Mouse (Mus musculus): Measurements from ENCODE around the gene Ppp1r15a.
A peak's percentile ranks its signal among the peaks of the same experiment; 100 is the strongest.

The Ppp1r15a gene

DNA sequence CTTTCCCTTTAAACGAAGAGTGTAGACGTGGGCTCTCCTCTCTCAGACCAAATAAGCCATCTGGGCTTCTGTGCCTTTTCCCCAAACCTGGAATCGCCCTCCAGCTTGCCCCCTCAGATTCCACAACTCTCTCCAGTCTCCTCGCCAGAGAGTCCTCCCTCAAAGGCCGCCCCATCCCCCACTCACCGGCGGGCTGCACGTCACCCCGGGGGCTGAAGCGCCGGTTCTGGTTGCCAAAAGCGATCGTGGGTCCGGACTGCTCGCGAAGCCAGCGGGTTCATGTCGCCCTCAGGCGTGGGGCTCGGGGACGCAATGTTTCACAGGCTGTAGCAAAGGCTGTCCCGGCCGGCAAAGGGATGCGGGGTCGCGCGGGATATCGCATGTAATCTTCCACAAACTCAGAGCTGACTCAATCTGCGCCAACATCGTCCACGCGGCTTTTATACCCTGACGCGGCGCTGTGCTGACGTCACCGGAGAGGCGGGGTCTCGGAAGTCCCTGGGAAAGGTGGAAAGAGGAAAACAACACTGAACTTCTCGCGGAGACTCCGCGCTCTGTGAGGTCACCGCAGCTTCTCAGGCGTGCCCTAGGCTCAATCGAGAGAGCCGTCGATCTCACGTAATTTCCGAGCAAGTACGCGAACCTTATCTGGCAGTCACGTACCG lies at the start of gene Ppp1r15a, which contains the start of gene Plekha4:
Gene Ppp1r15a (minus strand): TSS at position 460 of the 665 bp plus-strand sequence.
Gene Plekha4 (plus strand): TSS at position 522 of the 665 bp plus-strand sequence.
- peak; percentile 95 to 97 for DNase-seq

DNA sequence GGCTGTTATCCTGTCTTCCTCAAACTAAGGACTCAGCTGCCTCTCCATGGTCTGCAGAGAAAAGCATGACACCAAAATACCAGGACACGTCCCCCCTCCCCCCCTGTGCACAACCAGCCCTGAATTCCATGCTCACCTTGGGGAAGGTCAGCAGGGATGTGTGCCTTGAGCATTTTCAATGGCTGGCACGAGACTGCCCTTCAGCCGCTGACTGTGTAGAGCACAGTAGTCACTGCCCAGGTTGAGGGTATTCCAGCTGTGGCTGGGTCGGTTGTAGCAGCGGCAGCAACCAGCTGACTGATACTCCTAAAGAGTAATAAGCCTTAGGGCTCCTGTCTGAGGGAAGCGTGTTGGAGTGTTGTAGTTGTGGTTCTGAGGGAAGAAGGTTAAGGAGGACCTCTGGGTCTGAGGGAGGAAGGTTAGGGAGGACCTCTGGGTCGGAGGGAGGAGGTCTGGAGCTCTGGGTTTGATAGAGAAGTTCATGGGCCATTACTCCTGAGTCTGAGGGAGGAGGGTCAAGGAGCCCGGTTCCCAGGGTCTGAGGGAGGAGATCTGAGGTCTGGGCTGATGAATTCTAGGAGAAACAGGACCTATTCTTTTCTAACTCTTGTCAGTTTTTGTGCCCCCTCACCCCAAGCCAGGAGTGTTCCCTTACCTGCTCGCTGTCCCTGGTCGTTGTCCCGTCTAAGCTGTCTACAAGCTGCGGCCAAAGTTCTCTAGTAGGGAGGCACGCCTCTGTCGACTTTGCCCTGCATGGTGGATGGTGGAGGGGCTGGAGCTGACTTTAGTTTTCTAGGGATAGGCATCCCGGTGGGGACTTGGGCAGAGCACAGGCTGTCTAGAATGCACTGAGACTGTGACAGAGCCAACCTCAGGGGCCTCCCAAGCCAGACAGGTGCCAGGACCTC lies 48.7 kb upstream of the Ppp1r15a start:
- DNase-seq = peak; percentile 83 to 87

GRCm38 (mm10) chr7:45573954-45574353 lies 47.9 kb upstream of the Ppp1r15a start:
- peak; percentile 46 to 58 for DNase-seq

DNA sequence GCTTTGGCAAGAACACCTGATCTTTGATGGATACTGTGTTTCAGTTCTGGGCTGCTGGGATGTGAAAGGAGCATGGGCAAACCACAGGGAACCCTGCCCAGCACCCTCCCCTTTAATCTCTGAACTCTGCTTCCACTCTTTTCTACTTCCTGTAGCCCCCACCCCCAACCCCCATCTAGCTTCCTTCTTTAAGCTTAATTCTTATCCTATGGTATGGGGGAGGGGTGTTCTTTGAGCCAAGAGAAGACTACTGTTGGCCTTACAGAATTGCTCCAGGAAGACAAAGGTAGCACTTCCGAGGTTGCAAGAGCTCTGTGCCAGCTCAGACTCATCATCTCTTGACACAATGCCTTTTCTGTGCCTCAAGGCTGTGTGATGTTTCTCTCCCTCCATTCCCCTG lies 45.9 kb upstream of the Ppp1r15a start:
- no peak for DNase-seq

DNA sequence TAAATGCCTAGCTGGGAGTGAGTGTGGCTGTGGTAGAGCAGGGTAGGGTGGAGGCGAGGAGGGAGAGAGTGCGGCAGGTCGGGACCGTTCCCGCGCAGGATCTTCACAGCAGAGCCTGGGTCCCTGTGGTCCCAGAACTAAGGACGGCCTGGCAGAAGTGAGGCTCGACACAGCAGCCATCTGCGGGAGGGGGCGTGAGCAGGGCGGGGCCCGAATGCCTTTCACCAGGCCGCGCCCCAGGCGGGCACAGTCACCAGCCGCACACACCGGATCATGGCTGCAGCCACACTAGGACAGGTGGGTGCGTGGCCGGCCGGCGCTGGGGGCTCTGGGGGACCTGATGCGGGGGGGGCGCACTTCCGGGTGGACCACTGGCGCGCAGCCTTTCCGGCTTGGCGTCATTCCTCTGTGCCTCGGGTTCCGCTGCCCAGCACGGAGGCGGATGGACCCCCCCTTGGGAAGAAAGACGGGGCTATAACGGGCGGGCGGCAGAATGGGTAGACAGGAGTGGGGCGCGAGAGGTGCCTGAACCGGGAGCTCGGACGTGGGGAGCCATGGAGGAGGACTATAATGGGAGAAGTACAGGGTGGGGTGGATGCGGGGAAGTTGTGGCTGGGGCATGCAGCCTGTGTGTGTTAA lies 44.2 kb upstream of the Ppp1r15a start, which contains the start of gene Bcat2:
Gene Bcat2 (plus strand): TSS at position 51 of the 639 bp plus-strand sequence.
- peak; percentile 77 to 85 for DNase-seq

- no peak for DNase-seq
These were observed 42.8 kb upstream of the Ppp1r15a start for GRCm38 (mm10) chr7:45568601-45569473.

- DNase-seq = peak; percentile 97 to 98
These were observed 41.9 kb upstream of the Ppp1r15a start for GRCm38 (mm10) chr7:45567780-45568516.

- DNase-seq = no peak
These were observed 41.2 kb upstream of the Ppp1r15a start for GRCm38 (mm10) chr7:45567112-45567779.

DNA sequence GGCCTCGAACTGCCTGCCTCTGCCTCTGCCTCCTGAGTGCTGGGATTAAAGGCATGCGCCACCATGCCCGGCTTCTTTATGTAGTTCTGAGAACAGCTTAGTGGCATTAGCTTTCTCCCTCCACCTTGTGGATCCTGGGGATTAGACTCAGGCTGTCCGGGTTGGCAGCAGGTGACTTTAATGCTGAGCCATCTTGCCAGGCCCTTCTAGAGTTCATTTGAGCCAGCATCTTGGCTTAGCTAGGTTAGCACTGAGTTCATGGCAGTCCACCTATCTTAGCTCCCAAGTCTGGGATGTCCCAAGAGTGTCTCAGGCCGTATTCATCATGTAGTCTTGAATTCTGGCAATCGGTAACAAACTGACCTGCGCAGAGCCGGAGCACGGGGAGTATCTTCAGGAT lies 39.4 kb upstream of the Ppp1r15a start:
- DNase-seq = no peak

DNA sequence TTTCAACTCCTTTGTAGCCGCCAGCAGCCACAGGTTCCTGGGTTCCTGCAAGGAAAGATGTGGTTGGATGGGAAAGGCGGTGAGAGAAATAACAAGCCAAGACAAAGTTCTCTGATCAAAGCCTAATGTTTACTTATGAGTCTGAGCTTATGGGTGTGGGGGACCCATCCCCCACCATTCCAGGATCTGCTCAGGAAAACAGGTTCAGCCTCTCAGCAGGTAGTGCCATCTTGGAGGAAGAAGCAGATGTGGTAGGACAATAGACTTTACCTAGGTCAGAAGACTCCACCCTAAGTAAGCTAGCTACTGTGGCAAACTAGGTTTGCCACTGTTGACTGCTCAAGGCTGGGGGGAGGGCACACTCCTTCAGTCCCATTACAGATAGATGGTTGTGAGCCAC lies 38.7 kb upstream of the Ppp1r15a start:
- DNase-seq = no peak

DNA sequence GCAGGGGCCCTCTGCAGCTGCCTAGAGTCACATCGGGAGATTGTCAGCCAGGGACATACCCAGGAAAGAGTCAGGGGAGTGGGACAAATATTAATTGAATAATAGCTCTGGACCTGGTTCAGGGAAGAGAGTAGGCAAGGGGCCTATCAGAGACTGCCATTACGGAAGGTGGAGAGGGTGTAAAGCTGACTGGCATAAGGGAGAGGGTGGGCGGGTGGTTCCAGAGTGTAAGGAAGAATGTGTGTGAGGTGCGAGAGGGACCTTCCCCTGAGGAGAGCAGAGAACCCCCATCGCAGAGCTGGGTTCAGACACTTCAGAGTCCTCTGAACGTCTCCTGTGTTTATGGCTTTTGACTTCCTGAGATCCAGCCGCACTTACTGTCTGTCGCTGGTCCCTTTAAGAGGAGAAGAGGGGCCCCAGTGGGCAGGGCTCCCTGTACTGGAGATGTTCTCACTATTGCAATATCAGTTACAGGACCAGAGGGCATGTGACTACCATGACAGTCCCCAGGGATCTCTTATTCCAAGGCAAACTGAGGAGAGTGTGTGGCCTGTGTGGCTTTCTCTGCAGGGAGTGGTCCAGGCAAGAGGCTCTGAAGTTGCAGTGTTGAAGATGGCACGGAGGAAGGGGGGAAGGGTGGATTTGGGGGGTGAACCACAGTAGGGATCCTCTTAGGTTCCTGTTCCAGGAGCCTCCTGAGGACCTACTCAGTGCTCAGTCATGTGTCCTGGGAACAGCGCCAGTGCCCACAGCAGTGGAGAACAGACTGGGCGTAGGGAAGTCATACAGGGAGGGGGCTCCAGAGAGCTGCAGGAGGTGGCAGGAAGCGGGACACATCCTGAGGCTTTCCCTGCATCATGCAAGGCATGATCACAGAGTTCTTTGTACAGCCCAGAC lies 35.8 kb upstream of the Ppp1r15a start:
- DNase-seq = no peak

DNA sequence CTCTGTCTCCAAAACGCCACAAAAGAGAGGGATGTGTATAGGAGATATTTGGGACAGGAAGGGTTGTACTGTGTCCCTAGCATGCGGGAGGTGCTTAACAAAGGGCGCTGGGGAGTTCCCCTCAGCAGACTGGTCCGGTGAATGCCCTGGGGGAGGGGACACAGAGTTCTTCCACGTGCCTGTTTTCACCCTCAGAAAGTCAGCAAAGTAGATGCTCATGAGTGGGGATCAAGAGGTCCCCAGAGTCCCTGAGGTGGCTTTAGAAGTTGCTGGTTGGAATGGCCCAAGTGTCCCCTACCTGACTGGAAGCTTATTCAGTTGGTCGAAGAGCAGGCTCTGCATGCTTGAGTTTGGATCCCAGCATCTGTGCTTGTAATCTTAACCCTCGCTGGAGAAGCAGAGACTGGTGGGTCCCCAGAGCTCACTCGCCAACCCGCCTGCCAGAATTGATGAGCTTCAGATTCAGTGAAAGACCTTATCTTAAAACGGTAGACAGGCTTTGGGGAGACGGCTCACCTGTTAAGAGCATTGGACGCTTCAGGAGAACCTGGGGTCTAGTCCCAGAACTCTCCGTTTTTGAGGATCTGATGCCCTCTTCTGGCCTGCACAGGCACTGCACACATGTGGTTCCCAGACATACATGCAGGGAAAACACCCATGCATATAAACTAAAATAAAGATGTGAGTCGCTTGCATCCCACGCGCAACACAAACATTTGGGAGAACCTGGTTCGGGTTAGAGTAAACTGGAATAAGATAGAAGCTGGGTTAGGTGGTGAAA lies 35.0 kb upstream of the Ppp1r15a start:
- DNase-seq = peak; percentile 77 to 89

DNA sequence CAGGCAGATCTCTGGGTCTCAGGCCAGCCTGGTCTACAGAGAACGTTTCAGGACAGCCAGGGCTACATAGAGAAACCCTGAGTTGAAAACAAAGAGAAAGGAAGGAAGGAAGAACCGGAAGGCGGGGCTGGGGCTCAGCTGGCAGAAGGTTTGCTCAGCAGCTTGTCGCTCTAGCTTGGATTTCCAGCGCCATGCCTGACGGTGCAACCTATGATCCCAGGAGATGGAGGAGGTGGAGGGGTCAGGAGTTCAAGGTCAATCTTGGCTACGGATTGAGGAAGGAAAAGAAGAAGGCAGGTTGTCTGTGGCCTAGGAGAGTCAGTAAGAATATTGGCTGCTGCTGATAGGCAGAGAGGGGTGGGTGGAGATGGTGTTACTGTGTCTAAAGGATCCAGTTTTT lies 34.2 kb upstream of the Ppp1r15a start:
- DNase-seq = no peak

GRCm38 (mm10) chr7:45558907-45559306 lies 32.8 kb upstream of the Ppp1r15a start:
- no peak for DNase-seq

- DNase-seq = peak; percentile 85 to 94
These were observed 29.7 kb upstream of the Ppp1r15a start for GRCm38 (mm10) chr7:45555787-45556186.

GRCm38 (mm10) chr7:45554744-45555143 lies 28.7 kb upstream of the Ppp1r15a start, which contains the start of gene Hsd17b14:
TSS of gene Hsd17b14 (plus strand) at chr7:45554893.
- peak in 1 of 2 experiments; percentile 46 for DNase-seq

- no peak for DNase-seq
These were observed 27.9 kb upstream of the Ppp1r15a start for GRCm38 (mm10) chr7:45553990-45554389.

DNA sequence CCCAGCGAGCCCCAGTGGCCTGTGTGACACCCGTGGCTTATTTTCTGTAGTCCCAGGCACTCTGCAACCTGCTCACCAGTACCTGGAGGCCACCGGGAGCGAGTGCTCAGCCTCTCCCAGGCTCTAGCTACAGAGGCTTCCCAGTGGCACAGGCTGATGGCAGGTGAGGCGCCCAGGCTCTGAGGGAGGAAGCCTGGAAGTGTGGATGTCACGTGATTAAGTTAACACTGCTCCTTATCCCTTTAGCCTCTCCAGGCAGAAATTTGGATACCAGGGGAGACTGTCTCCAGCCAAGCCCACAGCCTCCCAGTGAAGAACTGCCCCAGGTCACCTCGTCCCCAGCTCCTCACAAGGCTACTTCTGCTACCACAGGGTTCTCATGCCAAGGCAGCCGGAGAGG lies 27.5 kb upstream of the Ppp1r15a start:
- DNase-seq = no peak

DNA sequence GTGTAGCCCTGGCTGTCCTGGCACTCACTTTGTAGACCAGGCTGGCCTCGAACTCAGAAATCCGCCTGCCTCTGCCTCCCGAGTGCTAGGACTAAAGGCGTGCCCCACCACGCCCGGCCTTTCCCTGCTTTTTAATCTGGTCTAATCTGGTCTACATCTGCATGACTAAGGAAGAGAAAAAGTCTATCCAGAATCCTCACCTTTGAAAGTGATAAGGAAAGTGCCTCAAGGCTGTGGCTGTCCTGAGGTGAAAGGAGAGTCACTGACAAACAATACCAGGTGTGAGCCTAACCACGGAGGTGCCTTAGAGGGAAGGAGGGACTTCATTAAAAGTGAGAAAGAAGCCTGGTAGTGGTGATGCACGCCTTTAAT lies 25.4 kb upstream of the Ppp1r15a start:
- no peak for DNase-seq

All from kidney, postnatal 36 days (tissue).